ENCODE assay signal across 9 mouse cellular contexts in genomic region chr7:138083980-138084379, GRCm38 (mm10).
DNase-seq lines count a peak whose midpoint lies in the region; ATAC-seq and TF ChIP-seq lines count a peak whose summit lies in the region.
"Had no signal": no experiment of that assay in that cellular context is flagged by ENCODE, and none has a peak within 500 bp of the region (broad histone marks: within the 10 kb centered on the region; RNA-seq: fewer than 3 reads in every experiment).

No protein-coding gene starts in this region.

- no peaks in the 10 kb centered on the region for H3K27me3 ChIP-seq in forebrain, embryonic 14.5 days (replicated peaks; ENCODE audit: control insufficient read depth, insufficient read depth, low read length)
- H3K27me3 ChIP-seq in small intestine, adult 2 months (ENCODE audit: control insufficient read depth, insufficient read depth, low read length): no peaks in the 10 kb centered on the region

- TF ChIP-seq CTCF in small intestine, adult 2 months (IDR thresholded peaks at IDR 0.05; ENCODE audit: extremely low read depth, insufficient read length, insufficient replicate concordance, low read depth, low read length): peak; percentile 54; the same call in 1 of the 2 replicates

- no peaks in the 10 kb centered on the region for H3K36me3 ChIP-seq in forebrain, embryonic 14.5 days (ENCODE audit: control insufficient read depth, insufficient read depth, low read length)
- no peaks in the 10 kb centered on the region for H3K36me3 ChIP-seq in small intestine, adult 2 months (ENCODE audit: control insufficient read depth, insufficient read depth, low read length)

- H3K4me2 ChIP-seq in forebrain, embryonic 14.5 days (ENCODE audit: low read length): no peak overlapping the region

- no peak overlapping the region for H3K4me3 ChIP-seq in forebrain, embryonic 14.5 days (ENCODE audit: low read depth, low read length)
- no peak overlapping the region for H3K4me3 ChIP-seq in small intestine, adult 2 months (ENCODE audit: low read depth, low read length)

- no peak overlapping the region for H3K27ac ChIP-seq in forebrain, embryonic 14.5 days (ENCODE audit: low read depth, low read length)
- H3K27ac ChIP-seq in small intestine, adult 2 months (ENCODE audit: insufficient read depth, low read depth, low read length): no peak overlapping the region
- H3K27ac ChIP-seq: macrophage had no signal

- no peaks in the 10 kb centered on the region for H3K9me3 ChIP-seq in forebrain, embryonic 14.5 days (replicated peaks; ENCODE audit: control insufficient read depth, low read length)

- intact Hi-C loops in heart, postnatal 25 days (cut with DNase I): loop anchor here (1.0 to 2.0 kb wide), 2 partner anchors 481 to 605 kb away; no protein-coding TSS in a partner anchor

- H3K4me1 ChIP-seq in forebrain, embryonic 14.5 days (ENCODE audit: control insufficient read depth, insufficient read depth, low read length): no peaks in the 10 kb centered on the region
- no peaks in the 10 kb centered on the region for H3K4me1 ChIP-seq in small intestine, adult 2 months (ENCODE audit: control insufficient read depth, insufficient read depth, insufficient read length, low read length)

- 17% methylated on average over 5 of the region's 5 CpGs for WGBS in forebrain, embryonic 14.5 days
- 21% methylated on average over 5 of the region's 5 CpGs for WGBS in small intestine, adult 2 months

- ATAC-seq in forebrain, embryonic 14.5 days: peak; percentile 37; the same call in 1 of the 2 replicates

- no peak for TF ChIP-seq POLR2A in small intestine, adult 2 months (IDR thresholded peaks at IDR 0.05; ENCODE audit: low read depth, low read length)

- no peak overlapping the region for H3K9ac ChIP-seq in forebrain, embryonic 14.5 days (ENCODE audit: low read length)

- peak; percentile 79 for DNase-seq in Muller cell, postnatal 12 days (ENCODE audit: inconsistent ontology term)
- peak; percentile 67 for DNase-seq in brain, adult 2 months (ENCODE audit: low read depth, low spot score)
- peak; percentile 83 for DNase-seq in forebrain, embryonic 14.5 days (ENCODE audit: low spot score)
- peak; percentile 23 for DNase-seq in heart, postnatal 25 days (ENCODE audit: low spot score)
- peak; percentile 66 to 79 for DNase-seq in layer of hippocampus, postnatal 14 days (ENCODE audit: low spot score in 2 of 2)
- DNase-seq in lung, postnatal 25 days (ENCODE audit: low spot score): peak; percentile 60
- no peak for DNase-seq in T-cell, adult 2 months (ENCODE audit: low spot score)
